Mouse (Mus musculus) heart, embryonic 11.5 days (tissue): ENCODE results near the gene Gtpbp1. TPM values are rescaled to one million over a fixed set of nuclear protein-coding genes. Genes with fewer than 3 reads are reported as not detected.

ENCODE experiments used
- ATAC-seq: fragments of 200-750 bp; cut with Nextera tagmentation; replicated peaks from 2 replicates; pipeline ENCODE4 v1.8.0; 2017; ENCODE audit warnings: moderate library complexity; ENCODE audit not compliant: insufficient number of reproducible peaks, low FRiP score, low TSS enrichment
- H3K27ac ChIP-seq: fragments of 300-500 bp; sonication (generic); 2 replicates; pipeline ENCODE4 v1.5.1; 2014; ENCODE audit warnings: mild to moderate bottlenecking, low read depth, low read length
- H3K27me3 ChIP-seq: fragments of 300-500 bp; sonication (generic); 2 replicates; pipeline ENCODE4 v1.6.1; 2014; ENCODE audit warnings: mild to moderate bottlenecking, low read length, mixed read lengths; ENCODE audit not compliant: control insufficient read depth, insufficient read depth
- H3K36me3 ChIP-seq: fragments of 300-500 bp; sonication (generic); 2 replicates; pipeline ENCODE4 v1.6.1; 2014; ENCODE audit warnings: mild to moderate bottlenecking, low read length, moderate library complexity, mixed read lengths; ENCODE audit not compliant: control insufficient read depth, insufficient read depth
- H3K4me1 ChIP-seq: fragments of 300-500 bp; sonication (generic); 2 replicates; pipeline ENCODE4 v1.6.1; 2014; ENCODE audit warnings: low read length; ENCODE audit not compliant: control insufficient read depth, insufficient read depth
- H3K4me2 ChIP-seq: fragments of 300-500 bp; sonication (generic); 2 replicates; pipeline ENCODE4 v1.6.1; 2014; ENCODE audit warnings: mild to moderate bottlenecking, moderate library complexity
- H3K4me3 ChIP-seq: fragments of 300-500 bp; sonication (generic); 2 replicates; pipeline ENCODE4 v1.5.1; 2014; ENCODE audit warnings: low read depth, low read length
- H3K9ac ChIP-seq: fragments of 300-500 bp; sonication (generic); 2 replicates; pipeline ENCODE4 v1.6.1; 2014; ENCODE audit warnings: mild to moderate bottlenecking, low read depth, low read length, moderate library complexity
- H3K9me3 ChIP-seq: fragments of 300-500 bp; sonication (generic); replicated peaks from 2 replicates; pipeline ENCODE4 v1.6.1; 2016; ENCODE audit warnings: low read length; ENCODE audit not compliant: control insufficient read depth
- WGBS: fragments of 180-500 bp; shearing (Covaris S2); extraction: QIAGEN DNeasy Blood & Tissue Kit; methylation state at CpG from one replicate; pipeline ENCODE4 v1.1.7; 2014; ENCODE audit not compliant: insufficient replicate concordance; 5-methylcytosine and 5-hydroxymethylcytosine counted together
- polyA plus RNA-seq: library from polyadenylated mRNA; unstranded; fragments of >200 nt; fragmentation: Nextera tagmentation; extraction: Ambion mirVana; gene quantifications from 2 replicates; pipeline ENCODE4 v1.2.1, GENCODE M21; 2014

Gtpbp1 gene
- polyA plus RNA-seq, 1 experiment from 2014 or later: 22.7 TPM

- 55% methylated on average over 3 of the region's 3 CpGs for WGBS
Observed at GRCm38 (mm10) chr15:79740739-79741138, 50.1 kb downstream of the Gtpbp1 start.

GRCm38 (mm10) chr15:79741173-79741858 lies 50.7 kb downstream of the Gtpbp1 start:
- WGBS: 19% methylated on average over 14 of the region's 14 CpGs
- H3K27ac ChIP-seq: peak overlapping the region; percentile 81
- ATAC-seq: no peak

More at GRCm38 (mm10) chr15:79740739-79741138, 50.1 kb downstream of the Gtpbp1 start:
- H3K4me2 ChIP-seq: peak overlapping the region; percentile 86
- no peaks in the 10 kb centered on the region for H3K27me3 ChIP-seq
- no peak for ATAC-seq
- H3K9me3 ChIP-seq: no peaks in the 10 kb centered on the region
- peak overlapping the region; percentile 96; the same call in 1 of the 2 replicates for H3K4me3 ChIP-seq
- H3K9ac ChIP-seq: peak overlapping the region; percentile 92
- H3K27ac ChIP-seq: no peak overlapping the region
- H3K36me3 ChIP-seq: peaks cover 26% of the 10 kb centered on the region
- H3K4me1 ChIP-seq: peaks cover 21% of the 10 kb centered on the region

GRCm38 (mm10) chr15:79741921-79742705 lies 51.5 kb downstream of the Gtpbp1 start, which contains the start of gene Sun2:
TSS of gene Sun2 (minus strand) at chr15:79742536.
- H3K27me3 ChIP-seq: no peaks in the 10 kb centered on the region
- peaks cover 19% of the 10 kb centered on the region for H3K4me1 ChIP-seq
- H3K36me3 ChIP-seq: peaks cover 19% of the 10 kb centered on the region
- no peaks in the 10 kb centered on the region for H3K9me3 ChIP-seq
- peak within 1 kb of the TSS; percentile 81 for H3K27ac ChIP-seq
- peak within 1 kb of the TSS; percentile 86 for H3K4me2 ChIP-seq
- H3K9ac ChIP-seq: peak within 1 kb of the TSS; percentile 92
- peak within 1 kb of the TSS; percentile 96 for H3K4me3 ChIP-seq
- WGBS: under 1% methylated on average over 75 of the region's 93 CpGs
- ATAC-seq: peak; percentile 86

More at GRCm38 (mm10) chr15:79741173-79741858, 50.7 kb downstream of the Gtpbp1 start:
- peaks cover 19% of the 10 kb centered on the region for H3K4me1 ChIP-seq
- H3K27me3 ChIP-seq: no peaks in the 10 kb centered on the region
- H3K4me2 ChIP-seq: peak overlapping the region; percentile 86
- H3K4me3 ChIP-seq: peak overlapping the region; percentile 96
- peak overlapping the region; percentile 92 for H3K9ac ChIP-seq
- H3K36me3 ChIP-seq: peaks cover 26% of the 10 kb centered on the region
- no peaks in the 10 kb centered on the region for H3K9me3 ChIP-seq

DNA sequence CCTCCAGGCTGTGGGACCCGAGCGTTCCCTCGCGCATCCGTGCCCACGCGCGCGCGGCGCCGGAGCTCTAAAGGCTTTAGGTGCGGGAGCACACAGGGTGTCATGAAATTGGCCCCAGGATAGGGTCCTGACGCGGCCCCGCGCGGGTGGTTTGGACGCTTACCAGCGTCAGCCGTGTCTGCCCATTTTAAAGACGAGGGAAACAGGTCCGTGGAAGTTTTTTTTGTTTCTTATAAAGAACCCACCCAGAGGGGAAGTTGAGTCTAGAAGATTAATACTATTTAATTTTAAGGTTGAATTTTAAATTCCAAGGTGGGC lies 52.0 kb downstream of the Gtpbp1 start:
- H3K27me3 ChIP-seq: no peaks in the 10 kb centered on the region
- H3K9me3 ChIP-seq: no peaks in the 10 kb centered on the region
- H3K36me3 ChIP-seq: peaks cover 13% of the 10 kb centered on the region
- ATAC-seq: no peak
- H3K4me3 ChIP-seq: peak overlapping the region; percentile 96
- under 1% methylated on average over 23 of the region's 23 CpGs for WGBS
- peak overlapping the region; percentile 86 for H3K4me2 ChIP-seq
- H3K27ac ChIP-seq: peak overlapping the region; percentile 81
- peak overlapping the region; percentile 92 for H3K9ac ChIP-seq
- peaks cover 19% of the 10 kb centered on the region for H3K4me1 ChIP-seq

DNA sequence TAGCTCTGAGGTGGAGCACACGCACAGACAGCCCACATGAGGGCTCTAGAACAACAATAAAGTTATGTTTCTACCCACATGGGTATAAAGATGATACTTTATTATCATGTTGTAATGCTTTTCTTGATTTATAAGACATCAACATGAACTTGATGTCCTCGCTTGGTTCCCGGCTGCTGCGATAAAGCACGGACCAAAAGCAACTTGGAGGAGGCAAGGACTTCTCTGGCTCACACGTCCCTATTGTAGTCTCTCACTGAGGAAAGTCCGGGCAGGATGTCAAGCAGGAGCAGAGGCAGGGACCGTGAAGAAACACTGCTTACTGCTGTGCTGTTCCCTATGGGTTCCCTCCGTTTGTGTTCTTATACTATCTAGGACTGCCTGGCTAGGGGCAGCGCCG lies 53.4 kb downstream of the Gtpbp1 start:
- Histone ChIP-seq H3K4me2 (no peak overlapping the region), H3K4me1 (peaks cover 19% of the 10 kb centered on the region), H3K9ac (no peak overlapping the region), H3K27me3 (no peaks in the 10 kb centered on the region), H3K36me3 (peaks cover 5% of the 10 kb centered on the region; the same call in 1 of the 2 replicates), H3K27ac (no peak overlapping the region), H3K9me3 (no peaks in the 10 kb centered on the region), H3K4me3 (no peak overlapping the region)
- 91% methylated on average over 11 of the region's 11 CpGs for WGBS
- ATAC-seq: no peak

- Histone ChIP-seq H3K36me3 (peaks cover under 1% of the 10 kb centered on the region; the same call in 1 of the 2 replicates), H3K27ac (no peak overlapping the region)
- WGBS: 66% methylated on average over 8 of the region's 8 CpGs
Observed at GRCm38 (mm10) chr15:79744742-79745141, 54.1 kb downstream of the Gtpbp1 start.

GRCm38 (mm10) chr15:79745312-79745711 lies 54.7 kb downstream of the Gtpbp1 start:
- no peaks in the 10 kb centered on the region; the same call in 1 of the 2 replicates for H3K36me3 ChIP-seq
- no peak overlapping the region for H3K27ac ChIP-seq
- peaks cover 10% of the 10 kb centered on the region for H3K4me1 ChIP-seq
- no peaks in the 10 kb centered on the region for H3K9me3 ChIP-seq
- H3K9ac ChIP-seq: no peak overlapping the region
- H3K4me2 ChIP-seq: no peak overlapping the region
- 73% methylated on average over 10 of the region's 10 CpGs for WGBS
- H3K27me3 ChIP-seq: no peaks in the 10 kb centered on the region
- H3K4me3 ChIP-seq: no peak overlapping the region
- ATAC-seq: no peak

More at GRCm38 (mm10) chr15:79744742-79745141, 54.1 kb downstream of the Gtpbp1 start:
- H3K4me2 ChIP-seq: no peak overlapping the region
- H3K9me3 ChIP-seq: no peaks in the 10 kb centered on the region
- H3K4me3 ChIP-seq: no peak overlapping the region
- no peak for ATAC-seq
- peaks cover 14% of the 10 kb centered on the region for H3K4me1 ChIP-seq
- no peak overlapping the region for H3K9ac ChIP-seq
- no peaks in the 10 kb centered on the region for H3K27me3 ChIP-seq

GRCm38 (mm10) chr15:79745883-79746282 lies 55.2 kb downstream of the Gtpbp1 start:
- Histone ChIP-seq H3K27me3 (no peaks in the 10 kb centered on the region), H3K4me1 (peaks cover 6% of the 10 kb centered on the region), H3K9me3 (no peaks in the 10 kb centered on the region), H3K4me3 (no peak overlapping the region), H3K4me2 (no peak overlapping the region), H3K36me3 (no peaks in the 10 kb centered on the region; the same call in 1 of the 2 replicates), H3K27ac (no peak overlapping the region), H3K9ac (no peak overlapping the region; the same call in 1 of the 2 replicates)
- no peak for ATAC-seq
- 84% methylated on average over 5 of the region's 5 CpGs for WGBS
